18 mouse cellular contexts compared by ENCODE assay signal in genomic region chr17:86002113-86002512, GRCm38 (mm10).
DNase-seq lines count a peak whose midpoint lies in the region; ATAC-seq lines count a peak whose summit lies in the region.
"Had no signal": no experiment of that assay in that cellular context is flagged by ENCODE, and none has a peak within 500 bp of the region (broad histone marks: within the 10 kb centered on the region; RNA-seq: fewer than 3 reads in every experiment).

No protein-coding gene starts in this region.

- H3K4me1 ChIP-seq in liver, embryonic 12.5 days, result peaks cover 13% of the 10 kb centered on the region
- H3K4me1 ChIP-seq in liver, embryonic 13.5 days (replicated peaks), result peaks cover 16% of the 10 kb centered on the region
- H3K4me1 ChIP-seq: embryonic facial prominence, embryonic 13.5 days; forebrain, embryonic 10.5 days; hindbrain, embryonic 10.5 days had no signal

- peak overlapping the region; percentile 16; the same call in 1 of the 2 replicates for H3K27ac ChIP-seq in liver, embryonic 12.5 days
- H3K27ac ChIP-seq in liver, embryonic 13.5 days, result peak overlapping the region; percentile 32; the same call in 1 of the 2 replicates
- H3K27ac ChIP-seq: embryonic facial prominence, embryonic 13.5 days; forebrain, embryonic 10.5 days; heart, adult 2 months; hindbrain, embryonic 10.5 days; hindbrain, embryonic 14.5 days had no signal

- peaks cover 34% of the 10 kb centered on the region for H3K36me3 ChIP-seq in liver, embryonic 12.5 days
- H3K36me3 ChIP-seq in liver, embryonic 13.5 days, result peaks cover 23% of the 10 kb centered on the region

- H3K9ac ChIP-seq in liver, embryonic 12.5 days, result no peak overlapping the region
- H3K9ac ChIP-seq in liver, embryonic 13.5 days, result no peak overlapping the region
- H3K9ac ChIP-seq: embryonic facial prominence, embryonic 13.5 days; hindbrain, embryonic 14.5 days had no signal

- WGBS in liver, embryonic 12.5 days (ENCODE audit: insufficient replicate concordance), result 64% methylated on average over 6 of the region's 6 CpGs
- WGBS in liver, embryonic 13.5 days (ENCODE audit: insufficient replicate concordance), result 56% methylated on average over 6 of the region's 6 CpGs

- no peaks in the 10 kb centered on the region for H3K9me3 ChIP-seq in liver, embryonic 12.5 days (replicated peaks)
- H3K9me3 ChIP-seq in liver, embryonic 13.5 days (replicated peaks), result no peaks in the 10 kb centered on the region
- H3K9me3 ChIP-seq: embryonic facial prominence, embryonic 13.5 days had no signal

- no peak overlapping the region for H3K4me2 ChIP-seq in liver, embryonic 12.5 days
- H3K4me2 ChIP-seq in liver, embryonic 13.5 days, result no peak overlapping the region
- H3K4me2 ChIP-seq: embryonic facial prominence, embryonic 13.5 days; heart, embryonic 11.5 days; hindbrain, embryonic 14.5 days had no signal

- H3K27me3 ChIP-seq in liver, embryonic 12.5 days (replicated peaks), result no peaks in the 10 kb centered on the region
- no peaks in the 10 kb centered on the region for H3K27me3 ChIP-seq in liver, embryonic 13.5 days
- H3K27me3 ChIP-seq: embryonic facial prominence, embryonic 13.5 days had no signal

- no peak overlapping the region for H3K4me3 ChIP-seq in liver, embryonic 12.5 days
- H3K4me3 ChIP-seq in liver, embryonic 13.5 days (replicated peaks), result no peak overlapping the region
- H3K4me3 ChIP-seq: embryonic facial prominence, embryonic 13.5 days; forebrain, embryonic 10.5 days; heart, adult 2 months; hindbrain, embryonic 10.5 days had no signal

- no peak for DNase-seq in liver
- DNase-seq in liver, embryonic 13.5 days, result no peak
- DNase-seq in right cerebral cortex, postnatal 10 days (ENCODE audit: low spot score in 2 of 2), result no peak
- no peak for DNase-seq in cerebellum, adult 9-11 months
- DNase-seq: adrenal gland, adult 8-10 months; adrenal gland, postnatal 36 days; cerebellum, adult 2 months; cerebellum, postnatal 25 days; gastrocnemius, postnatal 10 days; heart, adult 2 months had no signal

- ATAC-seq in liver, embryonic 12.5 days, result peak; percentile 74
- peak; percentile 74 for ATAC-seq in liver, embryonic 13.5 days (ENCODE audit: low read depth)
- ATAC-seq in megakaryocyte progenitor cell, adult 5-6 weeks (replicated peaks; ENCODE audit: poor library complexity), result peak; percentile 71
- ATAC-seq: forebrain, embryonic 14.5 days had no signal
